Mouse (Mus musculus) liver, postnatal 0 days (tissue): ENCODE measurements around the gene Prox2.

ENCODE experiments used
- CTCF ChIP-seq: sonication (generic); IDR thresholded peaks from 2 replicates; pipeline ENCODE4 v1.5.1; 2016; ENCODE audit warnings: antibody characterized with exemption, low read depth
- EP300 ChIP-seq: IDR thresholded peaks from 2 replicates; pipeline ENCODE4 v1.6.1; 2016; ENCODE audit warnings: antibody characterized with exemption, low read depth, mild to moderate bottlenecking

- TF ChIP-seq EP300 (no peak), CTCF (no peak)
Observed at GRCm38 (mm10) chr12:85106292-85106691, 4.3 kb downstream of the Prox2 start.
